Mouse (Mus musculus) liver, embryonic 14.5 days (tissue): ENCODE measurements at regions not wholly inside any gene's neighbourhood (a gene's known extent, or its start where the extent isn't known, plus 50 kb on each side); places are given as distances from the start of the nearest gene placed in this dataset.

Source experiments
- CTCF ChIP-seq: IDR thresholded peaks from 2 replicates; pipeline ENCODE4 v1.5.1; 2016; ENCODE audit warnings: antibody characterized with exemption, low read depth, control low read depth
- EP300 ChIP-seq: IDR thresholded peaks from 2 replicates; pipeline ENCODE4 v1.6.1; 2016; ENCODE audit warnings: antibody characterized with exemption, low read depth

GRCm38 (mm10) chr4:71626626-71627025 is 131.1 kb downstream of the Gm11232 start:
- TF ChIP-seq CTCF: no peak
- TF ChIP-seq EP300: no peak
